Mouse (Mus musculus): Measurements from ENCODE around the gene Asb15. TPM values are rescaled to one million over a fixed set of nuclear protein-coding genes. Genes with fewer than 3 reads are reported as not detected.
A peak's percentile ranks its signal among the peaks of the same experiment; 100 is the strongest.

The Asb15 gene
- polyA plus RNA-seq, 1 experiment from 2014 or later = 0.02 TPM

GRCm38 (mm10) chr6:24570278-24570677 is 42.3 kb downstream of the Asb15 start:
- Histone ChIP-seq H3K4me1 (ENCODE audit: insufficient read depth, low read depth, low read length) (no peaks in the 10 kb centered on the region), H3K4me3 (ENCODE audit: low read depth, low read length) (no peak overlapping the region), H3K27me3 (replicated peaks; ENCODE audit: insufficient read depth, low read length) (no peaks in the 10 kb centered on the region), H3K36me3 (ENCODE audit: insufficient read depth, low read length) (no peaks in the 10 kb centered on the region), H3K4me2 (replicated peaks; ENCODE audit: low read depth, low read length) (no peak overlapping the region), H3K9me3 (ENCODE audit: low read length) (no peaks in the 10 kb centered on the region), H3K27ac (ENCODE audit: low read length) (no peak overlapping the region), H3K9ac (replicated peaks; ENCODE audit: low read depth) (no peak overlapping the region)
- no peak for ATAC-seq
- no peak for DNase-seq (ENCODE audit: low spot score)
- no peak for TF ChIP-seq EP300 (IDR thresholded peaks at IDR 0.05)
- no peak for TF ChIP-seq CTCF (IDR thresholded peaks at IDR 0.05)
- WGBS = 60% methylated on average over 11 of the region's 11 CpGs

GRCm38 (mm10) chr6:24571126-24571525 is 43.2 kb downstream of the Asb15 start:
- WGBS = 42% methylated on average over 6 of the region's 6 CpGs
- TF ChIP-seq CTCF (IDR thresholded peaks at IDR 0.05) (no peak), EP300 (IDR thresholded peaks at IDR 0.05) (peak; percentile 66)
- H3K4me3 ChIP-seq (ENCODE audit: low read depth, low read length) = no peak overlapping the region
- no peak overlapping the region for H3K4me2 ChIP-seq (replicated peaks; ENCODE audit: low read depth, low read length)
- no peaks in the 10 kb centered on the region for H3K9me3 ChIP-seq (ENCODE audit: low read length)
- H3K27ac ChIP-seq (ENCODE audit: low read length) = no peak overlapping the region
- peak; percentile 56 for ATAC-seq
- H3K4me1 ChIP-seq (ENCODE audit: insufficient read depth, low read depth, low read length) = no peaks in the 10 kb centered on the region
- H3K9ac ChIP-seq (replicated peaks; ENCODE audit: low read depth) = no peak overlapping the region
- DNase-seq (ENCODE audit: low spot score) = peak; percentile 47
- no peaks in the 10 kb centered on the region for H3K36me3 ChIP-seq (ENCODE audit: insufficient read depth, low read length)
- no peaks in the 10 kb centered on the region for H3K27me3 ChIP-seq (replicated peaks; ENCODE audit: insufficient read depth, low read length)

DNA sequence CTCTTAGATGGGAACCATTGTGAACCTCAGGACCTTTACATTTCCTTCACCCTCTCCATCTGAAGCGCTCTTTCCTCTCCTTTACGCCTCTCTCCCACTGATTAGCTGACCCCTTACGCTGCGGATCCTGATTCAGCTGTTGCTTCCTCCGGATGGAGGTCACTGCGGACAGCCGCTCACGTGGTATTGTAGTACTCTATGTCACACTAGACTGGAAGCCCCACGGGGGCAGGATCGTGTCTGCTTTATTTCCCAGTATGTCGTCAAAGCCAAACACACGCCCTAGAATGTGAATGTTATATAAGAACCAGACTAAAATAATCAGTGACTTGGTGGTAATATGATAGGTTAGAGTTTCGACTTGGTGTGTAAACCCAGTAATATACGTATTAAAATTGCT is 44.5 kb downstream of the Asb15 start:
- H3K9me3 ChIP-seq (ENCODE audit: low read length) = no peaks in the 10 kb centered on the region
- no peak overlapping the region for H3K9ac ChIP-seq (replicated peaks; ENCODE audit: low read depth)
- no peak overlapping the region for H3K4me3 ChIP-seq (ENCODE audit: low read depth, low read length)
- H3K36me3 ChIP-seq (ENCODE audit: insufficient read depth, low read length) = no peaks in the 10 kb centered on the region
- DNase-seq (ENCODE audit: low spot score) (no peak), ATAC-seq (no peak)
- no peak overlapping the region for H3K4me2 ChIP-seq (replicated peaks; ENCODE audit: low read depth, low read length)
- no peaks in the 10 kb centered on the region for H3K4me1 ChIP-seq (ENCODE audit: insufficient read depth, low read depth, low read length)
- WGBS = 87% methylated on average over 14 of the region's 14 CpGs
- TF ChIP-seq EP300 (IDR thresholded peaks at IDR 0.05) = no peak
- no peak for TF ChIP-seq CTCF (IDR thresholded peaks at IDR 0.05)
- no peak overlapping the region for H3K27ac ChIP-seq (ENCODE audit: low read length)
- H3K27me3 ChIP-seq (replicated peaks; ENCODE audit: insufficient read depth, low read length) = no peaks in the 10 kb centered on the region

DNA sequence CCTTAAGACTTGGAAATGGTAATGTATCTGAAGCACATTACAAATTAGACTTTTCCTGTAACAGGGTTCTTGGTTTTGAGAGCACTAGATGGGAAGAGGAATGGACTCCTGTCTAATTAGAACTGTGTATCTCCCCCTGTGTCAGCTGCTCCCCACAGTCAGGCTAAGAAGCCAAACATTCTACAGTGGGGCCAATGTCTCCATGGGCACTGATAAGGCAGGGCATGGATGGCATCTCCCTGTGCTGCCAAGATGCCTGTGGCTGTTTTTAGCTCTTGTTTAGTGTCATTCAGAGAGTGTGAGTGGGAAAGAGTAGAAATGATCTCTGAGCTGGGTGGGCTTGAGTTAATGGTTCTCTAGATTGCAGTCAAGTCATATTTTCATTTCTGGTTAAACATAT is 45.4 kb downstream of the Asb15 start:
- Histone ChIP-seq H3K9ac (replicated peaks; ENCODE audit: low read depth) (no peak overlapping the region), H3K9me3 (ENCODE audit: low read length) (no peaks in the 10 kb centered on the region), H3K27ac (ENCODE audit: low read length) (no peak overlapping the region), H3K4me3 (ENCODE audit: low read depth, low read length) (no peak overlapping the region), H3K36me3 (ENCODE audit: insufficient read depth, low read length) (no peaks in the 10 kb centered on the region), H3K4me2 (replicated peaks; ENCODE audit: low read depth, low read length) (no peak overlapping the region), H3K27me3 (replicated peaks; ENCODE audit: insufficient read depth, low read length) (no peaks in the 10 kb centered on the region), H3K4me1 (ENCODE audit: insufficient read depth, low read depth, low read length) (no peaks in the 10 kb centered on the region)
- ATAC-seq = no peak
- TF ChIP-seq CTCF (IDR thresholded peaks at IDR 0.05) (no peak), EP300 (IDR thresholded peaks at IDR 0.05) (no peak)
- no peak for DNase-seq (ENCODE audit: low spot score)

DNA sequence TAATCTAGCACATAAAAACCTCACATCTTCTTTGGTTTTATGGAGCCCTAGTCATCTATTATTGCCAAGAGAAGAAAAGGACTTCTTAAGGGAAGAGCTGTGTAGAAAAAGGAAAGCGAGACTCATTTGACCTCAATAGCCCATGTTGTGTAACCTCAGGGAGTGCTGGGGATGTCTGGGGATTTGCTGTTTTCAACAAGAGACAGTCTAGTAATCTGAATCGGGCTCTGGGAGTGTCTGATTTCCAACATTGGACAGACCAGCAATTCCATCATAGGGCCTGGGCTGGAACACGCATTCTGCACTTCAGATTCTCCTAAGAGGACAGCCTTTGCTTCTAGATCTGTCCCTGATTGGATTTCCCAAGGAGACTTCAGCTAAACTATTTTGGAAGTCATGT is 55.5 kb downstream of the Asb15 start:
- TF ChIP-seq CTCF (IDR thresholded peaks at IDR 0.05) (no peak), EP300 (IDR thresholded peaks at IDR 0.05) (no peak)
- Histone ChIP-seq H3K9me3 (ENCODE audit: low read length) (no peaks in the 10 kb centered on the region), H3K27ac (ENCODE audit: low read length) (no peak overlapping the region), H3K4me3 (ENCODE audit: low read depth, low read length) (no peak overlapping the region), H3K36me3 (ENCODE audit: insufficient read depth, low read length) (no peaks in the 10 kb centered on the region), H3K4me2 (replicated peaks; ENCODE audit: low read depth, low read length) (no peak overlapping the region), H3K9ac (replicated peaks; ENCODE audit: low read depth) (no peak overlapping the region), H3K27me3 (replicated peaks; ENCODE audit: insufficient read depth, low read length) (no peaks in the 10 kb centered on the region), H3K4me1 (ENCODE audit: insufficient read depth, low read depth, low read length) (no peaks in the 10 kb centered on the region; the same call in 1 of the 2 replicates)
- DNase-seq (ENCODE audit: low spot score) (no peak), ATAC-seq (no peak)
- 80% methylated on average over 3 of the region's 3 CpGs for WGBS

GRCm38 (mm10) chr6:24585431-24586310 is 57.7 kb downstream of the Asb15 start:
- DNase-seq (ENCODE audit: low spot score) (peak; percentile 45), ATAC-seq (peak; percentile 83)
- Histone ChIP-seq H3K4me1 (ENCODE audit: insufficient read depth, low read depth, low read length) (no peaks in the 10 kb centered on the region; the same call in 1 of the 2 replicates), H3K27me3 (replicated peaks; ENCODE audit: insufficient read depth, low read length) (no peaks in the 10 kb centered on the region), H3K27ac (ENCODE audit: low read length) (peak overlapping the region; percentile 38; the same call in 1 of the 2 replicates), H3K9ac (replicated peaks; ENCODE audit: low read depth) (no peak overlapping the region), H3K36me3 (ENCODE audit: insufficient read depth, low read length) (no peaks in the 10 kb centered on the region), H3K4me3 (ENCODE audit: low read depth, low read length) (no peak overlapping the region), H3K9me3 (ENCODE audit: low read length) (no peaks in the 10 kb centered on the region), H3K4me2 (replicated peaks; ENCODE audit: low read depth, low read length) (0 out of 2 replicates have a peak overlapping the region, but pooled peaks have one; percentile 11)
- no peak for TF ChIP-seq CTCF (IDR thresholded peaks at IDR 0.05)
- no peak for TF ChIP-seq EP300 (IDR thresholded peaks at IDR 0.05)
- 19% methylated on average over 9 of the region's 10 CpGs for WGBS
